Mouse (Mus musculus) midbrain, embryonic 14.5 days (tissue): ENCODE results near the gene Ctnna2. TPM values are rescaled to one million over a fixed set of nuclear protein-coding genes. Genes with fewer than 3 reads are reported as not detected.

Source experiments
- ATAC-seq: fragments of 200-750 bp; cut with Nextera tagmentation; 2 replicates; pipeline ENCODE4 v1.8.0; 2017; ENCODE audit warnings: moderate number of reproducible peaks, moderate library complexity; ENCODE audit not compliant: low FRiP score, low TSS enrichment
- DNase-seq: peaks from one replicate; pipeline ENCODE4 v3.0.0-alpha.2; 2015
- H3K27ac ChIP-seq: fragments of 300-500 bp; sonication (generic); replicated peaks from 2 replicates; pipeline ENCODE4 v1.5.1; 2014; ENCODE audit warnings: mild to moderate bottlenecking, low read depth, low read length, moderate library complexity
- H3K27me3 ChIP-seq: fragments of 300-500 bp; sonication (generic); 2 replicates; pipeline ENCODE4 v1.6.1; 2014; ENCODE audit warnings: low read length, control low read depth, mixed read lengths; ENCODE audit not compliant: control insufficient read depth, insufficient read depth
- H3K36me3 ChIP-seq: fragments of 300-500 bp; sonication (generic); 2 replicates; pipeline ENCODE4 v1.6.1; 2014; ENCODE audit warnings: low read length, control low read depth; ENCODE audit not compliant: control insufficient read depth, insufficient read depth
- H3K4me1 ChIP-seq: fragments of 300-500 bp; sonication (generic); 2 replicates; pipeline ENCODE4 v1.6.1; 2014; ENCODE audit warnings: mild to moderate bottlenecking, antibody characterized with exemption, low read length, control low read depth; ENCODE audit not compliant: control insufficient read depth, insufficient read depth
- H3K4me2 ChIP-seq: fragments of 300-500 bp; sonication (generic); 2 replicates; pipeline ENCODE4 v1.6.1; 2014; ENCODE audit warnings: mild to moderate bottlenecking, low read length, moderate library complexity
- H3K4me3 ChIP-seq: fragments of 300-500 bp; sonication (generic); replicated peaks from 2 replicates; pipeline ENCODE4 v1.5.1; 2014; ENCODE audit warnings: low read depth, low read length
- H3K9ac ChIP-seq: fragments of 300-500 bp; sonication (generic); replicated peaks from 2 replicates; pipeline ENCODE4 v1.6.1; 2014; ENCODE audit warnings: mild to moderate bottlenecking, low read length, moderate library complexity
- H3K9me3 ChIP-seq: fragments of 300-500 bp; sonication (generic); 2 replicates; pipeline ENCODE4 v1.6.1; 2016; ENCODE audit warnings: low read length, control low read depth, mixed read lengths; ENCODE audit not compliant: control insufficient read depth
- WGBS: fragments of 180-500 bp; shearing (Covaris S2); extraction: QIAGEN DNeasy Blood & Tissue Kit; methylation state at CpG from one replicate; pipeline ENCODE4 v1.1.7; 2014; 5-methylcytosine and 5-hydroxymethylcytosine counted together
- polyA plus RNA-seq: library from polyadenylated mRNA; unstranded; fragments of >200 nt; fragmentation: Nextera tagmentation; extraction: Ambion mirVana; gene quantifications from 2 replicates; pipeline ENCODE4 v1.2.1, GENCODE M21; 2014

Ctnna2 gene
- polyA plus RNA-seq, 1 experiment from 2014 or later: 141 TPM

- no peaks in the 10 kb centered on the region for H3K4me1 ChIP-seq
- no peak overlapping the region for H3K4me2 ChIP-seq
- no peaks in the 10 kb centered on the region for H3K27me3 ChIP-seq
- H3K27ac ChIP-seq: 0 out of 2 replicates have a peak overlapping the region, but pooled peaks have one; percentile 5
- H3K9ac ChIP-seq: no peak overlapping the region
- H3K9me3 ChIP-seq: no peaks in the 10 kb centered on the region
- peak; percentile 73 for DNase-seq
- H3K4me3 ChIP-seq: no peak overlapping the region
- 46% methylated on average over 14 of the region's 14 CpGs for WGBS
- no peaks in the 10 kb centered on the region for H3K36me3 ChIP-seq
- ATAC-seq: peak; percentile 88
These were observed 903.8 kb downstream of the Ctnna2 start for GRCm38 (mm10) chr6:77075396-77076376.

GRCm38 (mm10) chr6:77069595-77069994 lies 909.9 kb downstream of the Ctnna2 start:
- H3K4me1 ChIP-seq: no peaks in the 10 kb centered on the region
- no peak overlapping the region for H3K4me2 ChIP-seq
- DNase-seq: peak; percentile 63
- no peaks in the 10 kb centered on the region; the same call in 1 of the 2 replicates for H3K27me3 ChIP-seq
- no peaks in the 10 kb centered on the region for H3K36me3 ChIP-seq
- 3% methylated on average over 3 of the region's 3 CpGs for WGBS
- peak; percentile 46; the same call in 1 of the 2 replicates for ATAC-seq
- no peak overlapping the region for H3K9ac ChIP-seq
- H3K27ac ChIP-seq: no peak overlapping the region
- H3K4me3 ChIP-seq: no peak overlapping the region
- H3K9me3 ChIP-seq: no peaks in the 10 kb centered on the region

GRCm38 (mm10) chr6:77050690-77051089 lies 928.8 kb downstream of the Ctnna2 start:
- ATAC-seq (peak; percentile 40; the same call in 1 of the 2 replicates), DNase-seq (peak; percentile 67)
- no peak overlapping the region for H3K4me3 ChIP-seq
- H3K27me3 ChIP-seq: no peaks in the 10 kb centered on the region
- H3K36me3 ChIP-seq: no peaks in the 10 kb centered on the region
- H3K27ac ChIP-seq: no peak overlapping the region
- H3K4me2 ChIP-seq: no peak overlapping the region
- no peaks in the 10 kb centered on the region for H3K9me3 ChIP-seq
- peaks cover 4% of the 10 kb centered on the region; the same call in 1 of the 2 replicates for H3K4me1 ChIP-seq
- H3K9ac ChIP-seq: no peak overlapping the region
- WGBS: 8% methylated on average over 3 of the region's 3 CpGs

GRCm38 (mm10) chr6:77050193-77050592 lies 929.3 kb downstream of the Ctnna2 start:
- DNase-seq (no peak), ATAC-seq (no peak)
- Histone ChIP-seq H3K4me2 (no peak overlapping the region), H3K36me3 (no peaks in the 10 kb centered on the region), H3K27ac (no peak overlapping the region), H3K9me3 (no peaks in the 10 kb centered on the region), H3K9ac (no peak overlapping the region), H3K4me3 (no peak overlapping the region), H3K27me3 (no peaks in the 10 kb centered on the region), H3K4me1 (peaks cover 4% of the 10 kb centered on the region; the same call in 1 of the 2 replicates)
- 35% methylated on average over 2 of the region's 2 CpGs for WGBS

- Histone ChIP-seq H3K4me3 (no peak overlapping the region), H3K4me1 (peaks cover 4% of the 10 kb centered on the region; the same call in 1 of the 2 replicates), H3K9ac (no peak overlapping the region), H3K4me2 (no peak overlapping the region), H3K36me3 (no peaks in the 10 kb centered on the region), H3K27ac (no peak overlapping the region), H3K9me3 (no peaks in the 10 kb centered on the region), H3K27me3 (no peaks in the 10 kb centered on the region)
- 27% methylated on average over 1 of the region's 1 CpGs for WGBS
- DNase-seq: no peak
- no peak for ATAC-seq
These were observed 931.9 kb downstream of the Ctnna2 start for GRCm38 (mm10) chr6:77047568-77047967.

- H3K4me3 ChIP-seq: no peak overlapping the region
- H3K36me3 ChIP-seq: no peaks in the 10 kb centered on the region
- H3K9me3 ChIP-seq: no peaks in the 10 kb centered on the region
- DNase-seq (no peak), ATAC-seq (no peak)
- no peak overlapping the region for H3K9ac ChIP-seq
- H3K27me3 ChIP-seq: no peaks in the 10 kb centered on the region
- no peak overlapping the region for H3K27ac ChIP-seq
- H3K4me2 ChIP-seq: no peak overlapping the region
- no peaks in the 10 kb centered on the region for H3K4me1 ChIP-seq
These were observed 954.4 kb downstream of the Ctnna2 start for GRCm38 (mm10) chr6:77025066-77025465.

GRCm38 (mm10) chr6:77013194-77013593 lies 966.3 kb downstream of the Ctnna2 start:
- Histone ChIP-seq H3K4me2 (no peak overlapping the region), H3K27me3 (no peaks in the 10 kb centered on the region), H3K4me1 (no peaks in the 10 kb centered on the region), H3K9me3 (no peaks in the 10 kb centered on the region), H3K36me3 (no peaks in the 10 kb centered on the region), H3K9ac (no peak overlapping the region), H3K27ac (no peak overlapping the region), H3K4me3 (no peak overlapping the region)
- WGBS: 77% methylated on average over 2 of the region's 2 CpGs
- DNase-seq (no peak), ATAC-seq (no peak)

- H3K27ac ChIP-seq: no peak overlapping the region
- 97% methylated on average over 1 of the region's 1 CpGs for WGBS
- H3K4me1 ChIP-seq: no peaks in the 10 kb centered on the region
- H3K9me3 ChIP-seq: no peaks in the 10 kb centered on the region
- no peaks in the 10 kb centered on the region for H3K36me3 ChIP-seq
- DNase-seq (no peak), ATAC-seq (no peak)
- no peaks in the 10 kb centered on the region for H3K27me3 ChIP-seq
- no peak overlapping the region for H3K4me2 ChIP-seq
- H3K4me3 ChIP-seq: no peak overlapping the region
- H3K9ac ChIP-seq: no peak overlapping the region
These were observed 968.5 kb downstream of the Ctnna2 start for GRCm38 (mm10) chr6:77011001-77011400.

- Histone ChIP-seq H3K9me3 (no peaks in the 10 kb centered on the region), H3K4me2 (no peak overlapping the region), H3K4me3 (no peak overlapping the region), H3K9ac (no peak overlapping the region), H3K27me3 (no peaks in the 10 kb centered on the region), H3K4me1 (no peaks in the 10 kb centered on the region), H3K27ac (no peak overlapping the region), H3K36me3 (no peaks in the 10 kb centered on the region)
- 77% methylated on average over 3 of the region's 3 CpGs for WGBS
- no peak for ATAC-seq
- no peak for DNase-seq
These were observed 987.4 kb downstream of the Ctnna2 start for GRCm38 (mm10) chr6:76992128-76992527.
